Mouse (Mus musculus): ENCODE results near the gene Tpd52l1. TPM values are rescaled to one million over a fixed set of nuclear protein-coding genes. Genes with fewer than 3 reads are reported as not detected.

Tpd52l1 gene
- polyA plus RNA-seq, 1 experiment from 2014 or later, result 19.8 TPM

- no peak for ATAC-seq
- Histone ChIP-seq H3K4me1 (replicated peaks; ENCODE audit: control insufficient read depth, insufficient read depth, low read length) (no peaks in the 10 kb centered on the region), H3K9ac (replicated peaks; ENCODE audit: low read depth, low read length) (no peak overlapping the region), H3K36me3 (ENCODE audit: control insufficient read depth, insufficient read depth) (no peaks in the 10 kb centered on the region), H3K27ac (ENCODE audit: low read length) (no peak overlapping the region), H3K4me3 (replicated peaks; ENCODE audit: low read length) (no peak overlapping the region), H3K4me2 (ENCODE audit: low read length) (no peak overlapping the region), H3K9me3 (ENCODE audit: control insufficient read depth, low read length) (no peaks in the 10 kb centered on the region; the same call in 1 of the 2 replicates), H3K27me3 (replicated peaks; ENCODE audit: control insufficient read depth, insufficient read depth, low read length) (no peaks in the 10 kb centered on the region)
- WGBS, result 32% methylated on average over 1 of the region's 1 CpGs
These were observed 138.6 kb downstream of the Tpd52l1 start for GRCm38 (mm10) chr10:31307024-31307598.

- no peaks in the 10 kb centered on the region for H3K36me3 ChIP-seq (ENCODE audit: control insufficient read depth, insufficient read depth)
- no peaks in the 10 kb centered on the region for H3K4me1 ChIP-seq (replicated peaks; ENCODE audit: control insufficient read depth, insufficient read depth, low read length)
- no peak for ATAC-seq
- no peak overlapping the region for H3K4me3 ChIP-seq (replicated peaks; ENCODE audit: low read length)
- H3K27me3 ChIP-seq (replicated peaks; ENCODE audit: control insufficient read depth, insufficient read depth, low read length), result no peaks in the 10 kb centered on the region
- no peaks in the 10 kb centered on the region for H3K9me3 ChIP-seq (ENCODE audit: control insufficient read depth, low read length)
- no peak overlapping the region for H3K27ac ChIP-seq (ENCODE audit: low read length)
- H3K9ac ChIP-seq (replicated peaks; ENCODE audit: low read depth, low read length), result no peak overlapping the region
- WGBS, result 99% methylated on average over 2 of the region's 2 CpGs
- no peak overlapping the region for H3K4me2 ChIP-seq (ENCODE audit: low read length)
These were observed 142.3 kb downstream of the Tpd52l1 start for GRCm38 (mm10) chr10:31303446-31303845.

DNA sequence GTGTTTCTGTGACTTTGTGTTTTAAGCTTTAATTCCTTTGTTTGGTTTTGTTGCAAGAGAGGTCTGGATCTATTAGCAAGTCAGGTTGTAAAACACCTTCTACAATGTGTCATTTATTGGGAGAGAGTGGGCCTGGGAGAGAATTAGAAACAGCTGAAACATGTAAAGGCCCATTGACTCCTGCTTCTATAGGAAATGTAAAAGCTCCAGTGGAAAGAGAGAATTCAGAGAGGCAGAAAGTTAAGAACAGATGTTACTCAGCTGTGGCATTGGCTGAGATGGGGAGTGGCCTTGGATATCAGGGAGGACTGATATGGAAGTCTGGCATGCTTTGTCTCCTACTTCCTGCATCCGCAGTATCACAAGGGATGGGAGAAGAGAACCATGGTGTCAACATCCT, 145.5 kb downstream of the Tpd52l1 start:
- WGBS, result 83% methylated on average over 1 of the region's 1 CpGs
- no peak for ATAC-seq
- no peaks in the 10 kb centered on the region; the same call in 1 of the 2 replicates for H3K4me1 ChIP-seq (replicated peaks; ENCODE audit: control insufficient read depth, insufficient read depth, low read length)
- no peak overlapping the region for H3K9ac ChIP-seq (replicated peaks; ENCODE audit: low read depth, low read length)
- H3K27me3 ChIP-seq (replicated peaks; ENCODE audit: control insufficient read depth, insufficient read depth, low read length), result no peaks in the 10 kb centered on the region
- H3K4me3 ChIP-seq (replicated peaks; ENCODE audit: low read length), result no peak overlapping the region
- no peaks in the 10 kb centered on the region for H3K9me3 ChIP-seq (ENCODE audit: control insufficient read depth, low read length)
- no peaks in the 10 kb centered on the region for H3K36me3 ChIP-seq (ENCODE audit: control insufficient read depth, insufficient read depth)
- H3K27ac ChIP-seq (ENCODE audit: low read length), result no peak overlapping the region
- H3K4me2 ChIP-seq (ENCODE audit: low read length), result no peak overlapping the region

- Histone ChIP-seq H3K36me3 (ENCODE audit: control insufficient read depth, insufficient read depth) (no peaks in the 10 kb centered on the region), H3K27ac (ENCODE audit: low read length) (no peak overlapping the region), H3K9me3 (ENCODE audit: control insufficient read depth, low read length) (no peaks in the 10 kb centered on the region), H3K4me2 (ENCODE audit: low read length) (no peak overlapping the region), H3K4me3 (replicated peaks; ENCODE audit: low read length) (no peak overlapping the region), H3K4me1 (replicated peaks; ENCODE audit: control insufficient read depth, insufficient read depth, low read length) (no peaks in the 10 kb centered on the region; the same call in 1 of the 2 replicates), H3K9ac (replicated peaks; ENCODE audit: low read depth, low read length) (no peak overlapping the region), H3K27me3 (replicated peaks; ENCODE audit: control insufficient read depth, insufficient read depth, low read length) (no peaks in the 10 kb centered on the region)
- 42% methylated on average over 6 of the region's 6 CpGs for WGBS
- peak; percentile 83 for ATAC-seq
These were observed 146.7 kb downstream of the Tpd52l1 start for GRCm38 (mm10) chr10:31298921-31299574.

DNA sequence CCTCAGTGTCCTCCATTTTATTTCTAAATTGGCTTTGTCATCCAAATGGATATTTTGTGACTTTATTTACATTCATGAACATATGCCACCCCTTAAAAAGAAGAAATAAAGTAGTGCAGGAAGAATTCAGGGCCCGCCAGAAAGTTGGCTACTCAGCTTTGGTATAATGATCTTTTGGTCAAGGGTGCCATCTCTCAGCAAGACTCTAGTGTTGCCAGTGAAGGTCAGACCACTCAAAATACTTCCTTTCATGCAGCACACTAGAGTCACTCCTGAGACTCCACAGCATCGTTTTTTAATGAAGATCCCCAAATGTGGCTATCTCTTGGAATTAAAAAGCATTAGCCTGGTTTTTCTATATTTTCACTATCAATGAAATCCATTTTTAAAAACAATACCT, 147.5 kb downstream of the Tpd52l1 start:
- H3K4me3 ChIP-seq (replicated peaks; ENCODE audit: low read length), result no peak overlapping the region
- H3K4me1 ChIP-seq (replicated peaks; ENCODE audit: control insufficient read depth, insufficient read depth, low read length), result no peaks in the 10 kb centered on the region; the same call in 1 of the 2 replicates
- no peak overlapping the region for H3K4me2 ChIP-seq (ENCODE audit: low read length)
- no peaks in the 10 kb centered on the region for H3K36me3 ChIP-seq (ENCODE audit: control insufficient read depth, insufficient read depth)
- no peak overlapping the region for H3K27ac ChIP-seq (ENCODE audit: low read length)
- H3K27me3 ChIP-seq (replicated peaks; ENCODE audit: control insufficient read depth, insufficient read depth, low read length), result no peaks in the 10 kb centered on the region
- ATAC-seq, result no peak
- WGBS, result 42% methylated on average over 2 of the region's 2 CpGs
- H3K9ac ChIP-seq (replicated peaks; ENCODE audit: low read depth, low read length), result no peak overlapping the region
- H3K9me3 ChIP-seq (ENCODE audit: control insufficient read depth, low read length), result no peaks in the 10 kb centered on the region

DNA sequence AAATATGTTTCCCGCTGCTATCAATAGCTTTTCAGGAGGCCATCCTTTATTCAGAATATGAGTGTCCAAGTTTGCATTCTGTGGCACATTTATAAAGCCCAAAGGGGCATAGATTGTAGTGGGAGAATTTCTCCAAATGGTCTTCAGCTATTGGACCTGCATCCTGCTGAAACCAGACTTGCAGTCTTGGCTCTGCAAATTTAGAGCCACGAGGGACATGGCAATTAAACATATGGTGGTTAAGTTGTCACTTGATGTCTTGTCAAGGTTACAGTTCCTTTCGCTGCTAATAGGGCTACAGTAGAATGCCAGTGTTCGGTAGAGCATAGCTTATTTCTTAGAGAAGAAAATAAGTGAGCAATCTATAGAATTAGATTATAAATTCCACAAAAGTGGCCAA, 148.7 kb downstream of the Tpd52l1 start:
- no peak for ATAC-seq
- H3K36me3 ChIP-seq (ENCODE audit: control insufficient read depth, insufficient read depth), result no peaks in the 10 kb centered on the region
- no peaks in the 10 kb centered on the region for H3K9me3 ChIP-seq (ENCODE audit: control insufficient read depth, low read length)
- no peak overlapping the region for H3K27ac ChIP-seq (ENCODE audit: low read length)
- H3K27me3 ChIP-seq (replicated peaks; ENCODE audit: control insufficient read depth, insufficient read depth, low read length), result no peaks in the 10 kb centered on the region
- 52% methylated on average over 4 of the region's 4 CpGs for WGBS
- H3K4me1 ChIP-seq (replicated peaks; ENCODE audit: control insufficient read depth, insufficient read depth, low read length), result no peaks in the 10 kb centered on the region; the same call in 1 of the 2 replicates
- H3K9ac ChIP-seq (replicated peaks; ENCODE audit: low read depth, low read length), result no peak overlapping the region
- H3K4me3 ChIP-seq (replicated peaks; ENCODE audit: low read length), result no peak overlapping the region
- no peak overlapping the region for H3K4me2 ChIP-seq (ENCODE audit: low read length)

DNA sequence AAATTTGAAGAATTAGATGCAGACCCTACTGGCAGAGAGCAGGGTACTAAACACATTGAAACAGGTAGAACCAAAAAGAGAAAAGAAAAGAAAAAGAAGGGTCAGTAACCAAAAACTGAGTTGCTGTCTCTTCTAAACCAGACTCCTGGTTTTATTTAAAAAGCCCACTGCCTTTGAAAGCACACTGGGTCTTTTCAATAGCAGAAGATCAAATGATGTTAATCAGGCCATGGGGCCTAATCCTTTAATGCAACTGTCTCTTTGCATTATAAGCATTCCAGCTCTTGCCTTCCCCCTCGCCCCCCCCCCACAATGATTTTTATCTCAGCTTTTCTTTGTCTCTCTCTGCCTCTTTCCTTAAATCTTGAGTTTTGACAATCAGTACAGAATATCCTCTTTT, 149.3 kb downstream of the Tpd52l1 start:
- WGBS, result 0% methylated on average over 1 of the region's 1 CpGs

GRCm38 (mm10) chr10:31295705-31296104, 150.1 kb downstream of the Tpd52l1 start:
- H3K4me2 ChIP-seq (ENCODE audit: low read length), result no peak overlapping the region
- no peaks in the 10 kb centered on the region for H3K9me3 ChIP-seq (ENCODE audit: control insufficient read depth, low read length)
- H3K9ac ChIP-seq (replicated peaks; ENCODE audit: low read depth, low read length), result no peak overlapping the region
- H3K27me3 ChIP-seq (replicated peaks; ENCODE audit: control insufficient read depth, insufficient read depth, low read length), result no peaks in the 10 kb centered on the region
- no peak overlapping the region for H3K4me3 ChIP-seq (replicated peaks; ENCODE audit: low read length)
- WGBS, result 16% methylated on average over 5 of the region's 5 CpGs
- no peaks in the 10 kb centered on the region for H3K36me3 ChIP-seq (ENCODE audit: control insufficient read depth, insufficient read depth)
- peak; percentile 28; the same call in 1 of the 2 replicates for ATAC-seq
- H3K4me1 ChIP-seq (replicated peaks; ENCODE audit: control insufficient read depth, insufficient read depth, low read length), result no peaks in the 10 kb centered on the region; the same call in 1 of the 2 replicates
- H3K27ac ChIP-seq (ENCODE audit: low read length), result no peak overlapping the region

More for the DNA sequence above, 149.3 kb downstream of the Tpd52l1 start:
- H3K36me3 ChIP-seq (ENCODE audit: control insufficient read depth, insufficient read depth), result no peaks in the 10 kb centered on the region
- H3K27me3 ChIP-seq (replicated peaks; ENCODE audit: control insufficient read depth, insufficient read depth, low read length), result no peaks in the 10 kb centered on the region
- H3K4me3 ChIP-seq (replicated peaks; ENCODE audit: low read length), result no peak overlapping the region
- no peaks in the 10 kb centered on the region; the same call in 1 of the 2 replicates for H3K4me1 ChIP-seq (replicated peaks; ENCODE audit: control insufficient read depth, insufficient read depth, low read length)
- ATAC-seq, result no peak
- no peak overlapping the region for H3K9ac ChIP-seq (replicated peaks; ENCODE audit: low read depth, low read length)
- H3K9me3 ChIP-seq (ENCODE audit: control insufficient read depth, low read length), result no peaks in the 10 kb centered on the region
- no peak overlapping the region for H3K27ac ChIP-seq (ENCODE audit: low read length)
- no peak overlapping the region for H3K4me2 ChIP-seq (ENCODE audit: low read length)

DNA sequence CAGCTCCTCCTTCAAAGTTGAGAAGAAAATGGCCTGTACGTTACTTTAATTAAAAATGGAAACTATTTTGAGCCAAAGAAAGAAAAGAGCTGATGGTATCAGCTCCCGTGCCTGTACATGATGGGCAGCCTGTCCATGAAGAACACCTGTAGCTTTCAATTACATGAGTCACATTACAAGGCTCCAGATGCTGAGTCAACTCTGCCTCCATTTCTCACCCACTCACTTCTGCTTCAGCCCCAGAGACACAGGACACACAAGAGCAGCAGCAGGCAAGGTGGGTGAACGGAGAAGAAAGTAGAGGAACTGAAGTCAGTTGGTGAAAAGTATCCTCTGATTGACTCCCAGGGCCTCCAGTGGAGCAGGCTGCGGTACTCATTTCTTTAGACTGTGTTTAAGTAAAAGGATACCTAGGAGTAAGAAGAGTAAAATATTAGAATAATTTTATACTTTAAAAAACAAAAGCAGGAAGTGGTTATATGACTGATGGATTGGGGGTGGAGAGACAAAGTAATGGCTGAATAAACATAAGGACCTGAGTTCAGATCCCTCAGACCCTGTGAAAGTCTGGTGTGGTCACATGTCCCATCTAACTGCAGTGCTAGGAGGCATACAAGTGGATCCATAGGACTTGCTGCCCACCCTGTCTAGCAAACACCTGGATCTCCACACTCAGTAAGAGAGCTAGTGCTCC, 156.9 kb downstream of the Tpd52l1 start:
- H3K4me3 ChIP-seq (replicated peaks; ENCODE audit: low read length), result no peak overlapping the region
- ATAC-seq, result no peak
- WGBS, result 94% methylated on average over 4 of the region's 4 CpGs

More for the DNA sequence above, 156.9 kb downstream of the Tpd52l1 start:
- no peak overlapping the region for H3K9ac ChIP-seq (replicated peaks; ENCODE audit: low read depth, low read length)
- H3K9me3 ChIP-seq (ENCODE audit: control insufficient read depth, low read length), result no peaks in the 10 kb centered on the region
- H3K4me1 ChIP-seq (replicated peaks; ENCODE audit: control insufficient read depth, insufficient read depth, low read length), result no peaks in the 10 kb centered on the region
- no peaks in the 10 kb centered on the region for H3K36me3 ChIP-seq (ENCODE audit: control insufficient read depth, insufficient read depth)
- H3K4me2 ChIP-seq (ENCODE audit: low read length), result no peak overlapping the region
- H3K27me3 ChIP-seq (replicated peaks; ENCODE audit: control insufficient read depth, insufficient read depth, low read length), result no peaks in the 10 kb centered on the region
- H3K27ac ChIP-seq (ENCODE audit: low read length), result no peak overlapping the region

Data from forebrain, embryonic 16.5 days (tissue).